Mouse (Mus musculus) heart, adult 2 months (tissue): Measurements from ENCODE around the gene Trpv2.

Experiments
- CTCF ChIP-seq: fragments of 200-600 bp; IDR thresholded peaks from 2 replicates; pipeline ENCODE4 v1.8.1; 2022; ENCODE audit warnings: antibody characterized with exemption, mild to moderate bottlenecking, moderate library complexity
- EP300 ChIP-seq: fragments of 200-500 bp; IDR thresholded peaks from 2 replicates; pipeline ENCODE4 v1.6.1; 2011; ENCODE audit warnings: low read depth, low read length, control low read depth; ENCODE audit not compliant: insufficient read depth
- POLR2A ChIP-seq: fragments of 200-500 bp; IDR thresholded peaks from 2 replicates; pipeline ENCODE4 v1.6.1; 2011; ENCODE audit warnings: mild to moderate bottlenecking, low read depth, low read length, control low read depth; ENCODE audit not compliant: insufficient read depth

GRCm38 (mm10) chr11:62640378-62640777 lies 66.1 kb downstream of the Trpv2 start:
- TF ChIP-seq CTCF (no peak), EP300 (no peak), POLR2A (no peak)
